Comparison of ENCODE assay signal across 8 mouse cellular contexts in genomic region chr2:153526850-153527530, GRCm38 (mm10). TPM values are rescaled to one million over a fixed set of nuclear protein-coding genes. Genes with fewer than 3 reads are reported as not detected.
DNase-seq lines count a peak whose midpoint lies in the region; ATAC-seq and TF ChIP-seq lines count a peak whose summit lies in the region.

No protein-coding gene starts in this region.

- peak overlapping the region; percentile 90 for H3K9ac ChIP-seq in heart, embryonic 13.5 days
- 0 out of 2 replicates have a peak overlapping the region, but pooled peaks have one; percentile 95 for H3K9ac ChIP-seq in hindbrain, embryonic 14.5 days
- H3K9ac ChIP-seq in midbrain, embryonic 13.5 days (replicated peaks): peak overlapping the region; percentile 93

- 55% methylated on average over 9 of the region's 9 CpGs for WGBS in heart, embryonic 13.5 days
- 72% methylated on average over 9 of the region's 9 CpGs for WGBS in bone marrow, adult 2 months
- 36% methylated on average over 9 of the region's 9 CpGs for WGBS in hindbrain, embryonic 14.5 days
- WGBS in midbrain, embryonic 13.5 days: 43% methylated on average over 9 of the region's 9 CpGs

- no peak for TF ChIP-seq POLR2A in bone marrow, adult 2 months (IDR thresholded peaks at IDR 0.05; ENCODE audit: borderline replicate concordance, control insufficient read depth, low read depth, low read length)

- intact Hi-C loops in heart, postnatal 25 days (cut with DNase I): loop anchor here (5.0 kb wide), 1 partner anchor 35 kb away; the partner anchor contains the start of gene 4930404H24Rik

- peak overlapping the region; percentile 82 for H3K4me3 ChIP-seq in heart, embryonic 13.5 days
- no peak overlapping the region for H3K4me3 ChIP-seq in bone marrow, adult 2 months (replicated peaks; ENCODE audit: control insufficient read depth, low read depth, low read length)
- peak overlapping the region; percentile 87 for H3K4me3 ChIP-seq in hindbrain, embryonic 14.5 days (replicated peaks; ENCODE audit: low read length)
- peak overlapping the region; percentile 83 for H3K4me3 ChIP-seq in midbrain, embryonic 13.5 days (replicated peaks)

- H3K36me3 ChIP-seq in heart, embryonic 13.5 days: no peaks in the 10 kb centered on the region
- no peaks in the 10 kb centered on the region for H3K36me3 ChIP-seq in hindbrain, embryonic 14.5 days (replicated peaks; ENCODE audit: control insufficient read depth, insufficient read depth)
- H3K36me3 ChIP-seq in midbrain, embryonic 13.5 days: no peaks in the 10 kb centered on the region

- H3K9me3 ChIP-seq in heart, embryonic 13.5 days: no peaks in the 10 kb centered on the region
- no peaks in the 10 kb centered on the region for H3K9me3 ChIP-seq in hindbrain, embryonic 14.5 days (ENCODE audit: control insufficient read depth, low read length)
- no peaks in the 10 kb centered on the region for H3K9me3 ChIP-seq in midbrain, embryonic 13.5 days

- peak overlapping the region; percentile 98 for H3K4me2 ChIP-seq in heart, embryonic 13.5 days
- peak overlapping the region; percentile 92 for H3K4me2 ChIP-seq in hindbrain, embryonic 14.5 days (replicated peaks)
- H3K4me2 ChIP-seq in midbrain, embryonic 13.5 days (replicated peaks): peak overlapping the region; percentile 91

- DNase-seq in heart, postnatal 25 days (ENCODE audit: low spot score): no peak
- DNase-seq in hindbrain, embryonic 14.5 days (ENCODE audit: low spot score): no peak
- no peak for DNase-seq in spleen, adult 12 weeks (ENCODE audit: low spot score)
- DNase-seq in ovary, postnatal 36 days (ENCODE audit: low spot score): no peak
- no peak for DNase-seq in adrenal gland, postnatal 4 days (ENCODE audit: low spot score in 2 of 2)

- no peak for ATAC-seq in heart, embryonic 13.5 days (ENCODE audit: extremely low read depth, insufficient number of reproducible peaks, low FRiP score, low TSS enrichment)
- ATAC-seq in hindbrain, embryonic 14.5 days (ENCODE audit: low FRiP score): no peak
- ATAC-seq in midbrain, embryonic 13.5 days: no peak

- H3K4me1 ChIP-seq in heart, embryonic 13.5 days: peaks cover 68% of the 10 kb centered on the region
- H3K4me1 ChIP-seq in bone marrow, adult 2 months (ENCODE audit: control insufficient read depth, insufficient read depth, low read length): no peaks in the 10 kb centered on the region; the same call in none of the 2 replicates
- H3K4me1 ChIP-seq in hindbrain, embryonic 14.5 days (replicated peaks; ENCODE audit: control insufficient read depth, insufficient read depth, low read length): peaks cover 29% of the 10 kb centered on the region
- H3K4me1 ChIP-seq in midbrain, embryonic 13.5 days (replicated peaks): peaks cover 72% of the 10 kb centered on the region

- peaks cover 16% of the 10 kb centered on the region for H3K27me3 ChIP-seq in heart, embryonic 13.5 days (replicated peaks)
- H3K27me3 ChIP-seq in hindbrain, embryonic 14.5 days (ENCODE audit: control insufficient read depth, insufficient read depth, low read length): no peaks in the 10 kb centered on the region
- peaks cover 9% of the 10 kb centered on the region for H3K27me3 ChIP-seq in midbrain, embryonic 13.5 days

- peak overlapping the region; percentile 84 for H3K27ac ChIP-seq in heart, embryonic 13.5 days (replicated peaks)
- peak overlapping the region; percentile 17; the same call in 1 of the 2 replicates for H3K27ac ChIP-seq in bone marrow, adult 2 months (ENCODE audit: control insufficient read depth, insufficient read depth, low read depth, low read length, poor library complexity)
- peak overlapping the region; percentile 1; the same call in 1 of the 2 replicates for H3K27ac ChIP-seq in hindbrain, embryonic 14.5 days
- peak overlapping the region; percentile 96 for H3K27ac ChIP-seq in midbrain, embryonic 13.5 days

- TF ChIP-seq CTCF in bone marrow, adult 2 months (IDR thresholded peaks at IDR 0.05; ENCODE audit: control insufficient read depth, insufficient read depth, low read length): no peak

RNA-seq across cellular contexts. Expression of gene Nol4l, which starts 2.8 kb away (rescaled TPM):
- polyA plus RNA-seq in heart, embryonic 13.5 days (2015; fragmentation: Nextera tagmentation; extraction: Ambion mirVana): 10.5 and 11.0 TPM in 2 replicates
- 1 to 10 TPM; 4.4 TPM for total RNA-seq in heart, postnatal 25 days (2021)
- polyA plus RNA-seq in bone marrow, adult 2 months (2011; ENCODE audit: insufficient read depth, insufficient read length, low replicate concordance, missing spikeins): 4.0 and 7.5 TPM in 2 replicates
- polyA plus RNA-seq in hindbrain, embryonic 14.5 days (2014; fragmentation: Nextera tagmentation; extraction: Ambion mirVana): 44.8 and 49.8 TPM in 2 replicates
- 41.9 and 43.9 TPM in 2 replicates for polyA plus RNA-seq in midbrain, embryonic 13.5 days (2015; fragmentation: Nextera tagmentation; extraction: Ambion mirVana)
- total RNA-seq in adrenal gland, postnatal 4 days (2021): 10 to 100 TPM; 26.7 to 26.9 TPM

RNA-seq across cellular contexts. Expression of gene 4930404H24Rik, which starts 34.4 kb away (rescaled TPM):
- not detected in 2 replicates for polyA plus RNA-seq in heart, embryonic 13.5 days (2015; fragmentation: Nextera tagmentation; extraction: Ambion mirVana)
- total RNA-seq in heart, postnatal 25 days (2021): not detected
- not detected in 2 replicates for polyA plus RNA-seq in bone marrow, adult 2 months (2011; ENCODE audit: insufficient read depth, insufficient read length, low replicate concordance, missing spikeins)
- polyA plus RNA-seq in hindbrain, embryonic 14.5 days (2014; fragmentation: Nextera tagmentation; extraction: Ambion mirVana): not detected in 2 replicates
- polyA plus RNA-seq in midbrain, embryonic 13.5 days (2015; fragmentation: Nextera tagmentation; extraction: Ambion mirVana): not detected in 2 replicates
- not detected for total RNA-seq in adrenal gland, postnatal 4 days (2021)

Comparison
In these comparisons a context has a peak if more than half of its experiments do, and no peak if none do; other contexts are left out.
1. H3K27ac ChIP-seq: peak in every context shown above with its lines; median percentile 96 in midbrain, embryonic 13.5 days; 84 in heart, embryonic 13.5 days; 17 in bone marrow, adult 2 months; 1 in hindbrain, embryonic 14.5 days.